Mouse (Mus musculus) thymus, adult 2 months (tissue): ENCODE results near the gene Shisa6. TPM values are rescaled to one million over a fixed set of nuclear protein-coding genes. Genes with fewer than 3 reads are reported as not detected.

ENCODE experiments used
- DNase-seq: peaks from one replicate; pipeline ENCODE4 v3.0.0; 2021
- H3K27ac ChIP-seq: fragments of 200-500 bp; 2 replicates; pipeline ENCODE4 v1.5.1; 2012; ENCODE audit warnings: low read length, control low read depth; ENCODE audit not compliant: control insufficient read depth, insufficient read depth
- H3K27me3 ChIP-seq: fragments of 200-500 bp; 2 replicates; pipeline ENCODE4 v1.6.1; 2012; ENCODE audit warnings: mild to moderate bottlenecking, low read length, moderate library complexity, mixed read lengths; ENCODE audit not compliant: control insufficient read depth, insufficient read depth
- H3K36me3 ChIP-seq: fragments of 200-500 bp; 2 replicates; pipeline ENCODE4 v1.6.1; 2012; ENCODE audit warnings: mild to moderate bottlenecking, low read length, moderate library complexity; ENCODE audit not compliant: control insufficient read depth, insufficient read depth
- H3K4me1 ChIP-seq: fragments of 200-500 bp; replicated peaks from 2 replicates; pipeline ENCODE4 v1.6.1; 2012; ENCODE audit warnings: low read length; ENCODE audit not compliant: control insufficient read depth, insufficient read depth
- H3K4me3 ChIP-seq: fragments of 200-500 bp; 2 replicates; pipeline ENCODE4 v1.5.1; 2012; ENCODE audit warnings: mild to moderate bottlenecking, low read length, control low read depth, moderate library complexity; ENCODE audit not compliant: control insufficient read depth, insufficient read depth
- CTCF ChIP-seq: fragments of 200-500 bp; IDR thresholded peaks from 2 replicates; pipeline ENCODE4 v1.5.1; 2012; ENCODE audit warnings: mild to moderate bottlenecking, control low read depth, low read length, moderate library complexity, borderline replicate concordance; ENCODE audit not compliant: control insufficient read depth, poor library complexity, insufficient read depth; ENCODE audit errors: extremely low read depth
- POLR2A ChIP-seq: fragments of 200-500 bp; IDR thresholded peaks from 2 replicates; pipeline ENCODE4 v1.6.1; 2012; ENCODE audit warnings: mild to moderate bottlenecking, low read length, control low read depth, moderate library complexity; ENCODE audit not compliant: control insufficient read depth, poor library complexity, insufficient read depth; ENCODE audit errors: extremely low read depth
- WGBS: fragments of 180-500 bp; shearing (Covaris S2); methylation state at CpG from one replicate; pipeline ENCODE4 v1.1.7; 2018; 5-methylcytosine and 5-hydroxymethylcytosine counted together
- polyA plus RNA-seq: library from polyadenylated mRNA; depleted of rRNA; stranded (reverse); fragments of >200 nt; gene quantifications from 2 replicates; pipeline ENCODE4 v1.2.3, GENCODE M21; 2012; rRNA removed

The Shisa6 gene
- 1.8 and 2.1 TPM in 2 replicates for polyA plus RNA-seq

DNA sequence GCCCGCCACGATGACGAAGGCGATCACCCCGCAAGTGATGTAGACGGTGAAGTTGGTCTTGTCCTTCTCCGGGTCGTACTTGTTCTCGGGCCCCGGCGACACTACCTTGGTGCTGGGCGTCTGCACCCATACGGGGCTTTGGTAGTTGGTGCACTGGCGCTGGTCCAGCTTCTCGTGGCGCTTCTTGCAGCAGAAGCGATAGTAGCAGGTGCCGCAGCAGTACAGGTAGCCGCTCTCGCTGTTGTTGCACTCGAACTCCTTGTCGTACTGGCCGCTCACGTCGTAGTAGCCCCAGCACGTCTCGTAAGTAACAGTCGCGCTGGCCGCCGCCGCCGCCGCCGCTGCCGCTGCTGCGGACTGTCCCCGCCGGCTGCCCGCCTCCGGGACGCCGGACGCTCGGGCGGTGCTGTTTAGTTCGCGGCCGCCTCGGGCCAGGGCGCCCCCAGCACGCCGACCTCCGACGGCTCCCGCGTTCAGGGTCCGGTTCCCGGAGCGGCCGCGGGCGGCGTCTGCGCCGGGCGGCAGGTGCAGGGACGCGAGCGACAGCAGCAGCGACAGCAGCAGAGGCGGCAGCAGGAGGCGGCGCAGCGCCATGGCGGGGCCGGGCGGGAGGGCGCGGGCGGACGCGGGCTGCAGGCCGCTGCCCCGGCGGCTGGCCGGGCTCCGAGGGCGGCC lies at the start of gene Shisa6:
Gene Shisa6, minus strand, starts transcription at position 594 of the 675 bp plus-strand sequence.
- H3K36me3 ChIP-seq = no peaks in the 10 kb centered on the region
- no peak for DNase-seq
- 6% methylated on average over 86 of the region's 89 CpGs for WGBS
- H3K27me3 ChIP-seq = no peaks in the 10 kb centered on the region; the same call in 1 of the 2 replicates
- no peak within 1 kb of the TSS for H3K4me3 ChIP-seq
- no peak within 1 kb of the TSS for H3K27ac ChIP-seq
- TF ChIP-seq POLR2A (no peak), CTCF (no peak)
- no peaks in the 10 kb centered on the region for H3K4me1 ChIP-seq

DNA sequence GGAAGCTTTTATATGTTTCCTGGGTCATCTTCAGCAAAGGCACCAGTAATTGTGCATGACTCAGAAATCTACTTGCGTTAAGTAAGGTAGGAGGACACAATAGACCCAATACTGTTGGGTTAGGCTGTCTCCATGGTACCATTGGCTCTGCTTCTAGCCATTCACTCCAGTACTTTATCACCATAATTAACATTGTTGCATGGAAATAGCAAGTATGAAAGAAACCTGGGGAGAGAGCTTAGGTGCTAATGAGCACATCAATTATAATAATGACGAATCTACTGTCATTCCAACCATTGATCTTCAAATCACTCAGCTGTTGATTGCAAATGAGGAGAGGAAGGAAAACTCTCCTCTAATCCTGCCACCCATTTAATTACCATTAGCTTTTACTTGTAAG lies 48.1 kb upstream of the Shisa6 start:
- DNase-seq = no peak
- H3K4me1 ChIP-seq = no peaks in the 10 kb centered on the region
- 24% methylated on average over 2 of the region's 2 CpGs for WGBS
- H3K27me3 ChIP-seq = no peaks in the 10 kb centered on the region
- no peak for TF ChIP-seq POLR2A
- no peak for TF ChIP-seq CTCF
- H3K36me3 ChIP-seq = no peaks in the 10 kb centered on the region
- no peak overlapping the region for H3K4me3 ChIP-seq
- no peak overlapping the region for H3K27ac ChIP-seq

DNA sequence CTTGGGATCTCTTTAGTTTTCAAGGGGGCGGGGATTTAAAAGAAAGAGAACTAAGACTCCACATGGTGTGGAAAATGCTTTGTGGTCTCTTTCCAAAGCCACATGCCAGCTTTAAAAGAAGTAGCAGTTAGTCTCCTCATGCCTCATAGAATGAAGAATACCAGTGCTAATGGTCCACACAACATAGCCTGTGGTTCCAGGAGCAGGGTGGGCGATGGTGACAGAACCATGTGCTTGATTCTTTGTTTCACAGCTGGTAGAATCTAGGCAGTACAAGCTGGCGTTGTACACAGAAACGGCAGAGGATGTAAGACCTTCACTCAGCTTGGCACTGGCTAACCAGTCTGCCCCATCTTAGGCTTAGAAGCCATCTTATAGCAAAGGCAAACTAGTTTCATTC lies 43.3 kb upstream of the Shisa6 start:
- H3K4me1 ChIP-seq = no peaks in the 10 kb centered on the region

DNA sequence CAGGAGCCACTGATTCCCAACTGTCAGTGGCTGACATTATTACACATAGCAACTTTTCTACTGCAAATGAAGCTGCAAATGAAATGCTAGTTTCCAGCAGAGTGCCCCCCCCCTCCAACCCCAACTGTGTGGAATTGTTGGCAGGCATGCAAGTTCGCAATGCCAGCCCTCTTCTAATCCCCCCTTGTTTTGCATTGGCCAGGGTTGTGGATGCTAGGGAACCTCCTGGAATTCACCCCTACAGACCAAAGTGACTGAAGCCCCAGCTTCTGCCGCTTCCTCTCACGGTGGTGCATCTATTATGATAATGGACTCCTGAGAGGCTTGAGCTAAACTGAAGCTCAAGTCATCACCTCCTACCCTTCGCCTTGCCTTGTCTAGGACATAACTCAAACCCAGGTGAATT lies 42.6 kb upstream of the Shisa6 start:
- Histone ChIP-seq H3K36me3 (no peaks in the 10 kb centered on the region), H3K4me1 (no peaks in the 10 kb centered on the region), H3K27ac (no peak overlapping the region), H3K4me3 (no peak overlapping the region), H3K27me3 (no peaks in the 10 kb centered on the region)
- DNase-seq = no peak
- TF ChIP-seq CTCF (no peak), POLR2A (no peak)
- WGBS = 28% methylated on average over 4 of the region's 4 CpGs

More for the DNA sequence above, 43.3 kb upstream of the Shisa6 start:
- no peak overlapping the region for H3K4me3 ChIP-seq
- no peaks in the 10 kb centered on the region for H3K36me3 ChIP-seq
- TF ChIP-seq CTCF (no peak), POLR2A (no peak)
- no peak for DNase-seq
- H3K27ac ChIP-seq = no peak overlapping the region
- no peaks in the 10 kb centered on the region for H3K27me3 ChIP-seq
- WGBS = 80% methylated on average over 4 of the region's 4 CpGs

DNA sequence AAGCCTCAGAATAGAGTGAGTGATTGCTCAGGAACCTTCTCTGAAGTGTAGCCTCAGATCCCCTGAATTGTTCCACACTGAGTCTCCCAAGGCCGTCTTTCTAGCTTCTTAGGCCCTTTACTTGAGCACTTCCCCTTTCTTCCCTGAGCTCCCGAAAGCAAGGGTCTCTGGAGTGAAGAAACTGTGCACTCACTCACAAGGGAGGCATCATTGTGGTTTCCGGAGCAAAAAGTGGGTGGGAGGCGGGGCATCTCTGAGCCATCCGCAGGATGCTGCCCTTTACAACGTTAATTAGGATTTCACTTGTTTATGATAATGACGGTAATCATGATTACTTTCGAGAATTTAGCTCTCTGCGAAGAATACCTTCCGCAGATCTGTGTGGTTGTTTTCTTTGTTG lies 41.6 kb upstream of the Shisa6 start:
- no peak for TF ChIP-seq POLR2A
- TF ChIP-seq CTCF = no peak
- 5% methylated on average over 10 of the region's 10 CpGs for WGBS
- no peaks in the 10 kb centered on the region for H3K27me3 ChIP-seq
- H3K27ac ChIP-seq = no peak overlapping the region
- H3K36me3 ChIP-seq = no peaks in the 10 kb centered on the region
- H3K4me3 ChIP-seq = no peak overlapping the region
- no peaks in the 10 kb centered on the region for H3K4me1 ChIP-seq
- DNase-seq = no peak

DNA sequence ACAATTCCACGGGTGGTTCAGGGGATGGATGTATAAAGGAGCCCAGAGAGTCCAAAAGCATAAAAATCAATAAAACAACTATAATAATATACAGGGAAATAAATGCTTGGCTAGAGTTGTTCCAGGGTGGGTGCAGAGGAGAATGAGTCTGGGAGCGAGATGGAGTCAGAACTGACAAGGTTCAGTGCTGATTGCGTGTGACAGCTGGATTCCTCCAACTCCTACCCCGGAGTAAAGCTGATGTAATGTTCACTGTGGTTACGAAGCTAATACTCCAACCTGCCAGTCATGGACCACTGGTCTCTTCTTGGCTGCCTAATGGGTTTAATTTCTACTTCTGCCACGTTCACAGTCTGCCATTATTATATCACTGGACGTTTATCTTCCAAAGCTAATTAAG lies 36.5 kb upstream of the Shisa6 start:
- no peaks in the 10 kb centered on the region for H3K27me3 ChIP-seq
- no peak overlapping the region for H3K27ac ChIP-seq
- H3K4me1 ChIP-seq = no peaks in the 10 kb centered on the region
- H3K4me3 ChIP-seq = no peak overlapping the region
- TF ChIP-seq CTCF (no peak), POLR2A (no peak)
- WGBS = 78% methylated on average over 7 of the region's 7 CpGs
- DNase-seq = no peak
- no peaks in the 10 kb centered on the region for H3K36me3 ChIP-seq
